Mouse (Mus musculus) liver, embryonic 16.5 days (tissue): ENCODE data around the gene Gart. TPM values are rescaled to one million over a fixed set of nuclear protein-coding genes. Genes with fewer than 3 reads are reported as not detected.

Experiments used
- ATAC-seq: fragments of 200-750 bp; cut with Nextera tagmentation; 2 replicates; pipeline ENCODE4 v1.8.0; 2017; ENCODE audit warnings: low read depth, mild to moderate bottlenecking, moderate number of reproducible peaks, moderate library complexity
- H3K27ac ChIP-seq: fragments of 300-500 bp; sonication (generic); 2 replicates; pipeline ENCODE4 v1.5.1; 2014; ENCODE audit warnings: mild to moderate bottlenecking, low read length
- H3K27me3 ChIP-seq: fragments of 300-500 bp; sonication (generic); 2 replicates; pipeline ENCODE4 v1.6.1; 2014; ENCODE audit warnings: low read depth, low read length, mixed read lengths; ENCODE audit not compliant: control insufficient read depth, insufficient read depth
- H3K36me3 ChIP-seq: fragments of 300-500 bp; sonication (generic); 2 replicates; pipeline ENCODE4 v1.6.1; 2014; ENCODE audit warnings: mild to moderate bottlenecking; ENCODE audit not compliant: control insufficient read depth, insufficient read depth
- H3K4me1 ChIP-seq: fragments of 300-500 bp; sonication (generic); 2 replicates; pipeline ENCODE4 v1.6.1; 2014; ENCODE audit warnings: low read depth, low read length, mixed read lengths; ENCODE audit not compliant: control insufficient read depth
- H3K4me2 ChIP-seq: fragments of 300-500 bp; sonication (generic); 2 replicates; pipeline ENCODE4 v1.6.1; 2014; ENCODE audit warnings: low read depth, low read length, mixed read lengths
- H3K4me3 ChIP-seq: fragments of 300-500 bp; sonication (generic); 2 replicates; pipeline ENCODE4 v1.5.1; 2014; ENCODE audit warnings: low read depth, mild to moderate bottlenecking, low read length
- H3K9ac ChIP-seq: fragments of 300-500 bp; sonication (generic); 2 replicates; pipeline ENCODE4 v1.6.1; 2014; ENCODE audit warnings: low read depth, low read length
- H3K9me3 ChIP-seq: fragments of 300-500 bp; sonication (generic); replicated peaks from 2 replicates; pipeline ENCODE4 v1.6.1; 2016; ENCODE audit warnings: low read length; ENCODE audit not compliant: control insufficient read depth
- WGBS: fragments of 180-500 bp; shearing (Covaris S2); extraction: QIAGEN DNeasy Blood & Tissue Kit; methylation state at CpG from one replicate; pipeline ENCODE4 v1.1.7; 2014; ENCODE audit not compliant: insufficient replicate concordance; 5-methylcytosine and 5-hydroxymethylcytosine counted together
- polyA plus RNA-seq: library from polyadenylated mRNA; unstranded; fragments of >200 nt; fragmentation: Nextera tagmentation; extraction: Ambion mirVana; gene quantifications from 2 replicates; pipeline ENCODE4 v1.2.1, GENCODE M21; 2015

Gart gene
- polyA plus RNA-seq, 1 experiment from 2014 or later = 52.9 TPM

- H3K9me3 ChIP-seq = no peaks in the 10 kb centered on the region
- no peak for ATAC-seq
- 70% methylated on average over 5 of the region's 5 CpGs for WGBS
- no peak overlapping the region for H3K9ac ChIP-seq
- H3K27me3 ChIP-seq = no peaks in the 10 kb centered on the region
- H3K4me1 ChIP-seq = peaks cover 2% of the 10 kb centered on the region
- H3K4me3 ChIP-seq = no peak overlapping the region
- H3K4me2 ChIP-seq = no peak overlapping the region
- H3K27ac ChIP-seq = no peak overlapping the region
- peaks cover 86% of the 10 kb centered on the region for H3K36me3 ChIP-seq
Measured at GRCm38 (mm10) chr16:91680656-91681055, 33.9 kb upstream of the Gart start.

GRCm38 (mm10) chr16:91678147-91678911 is 31.6 kb upstream of the Gart start:
- Histone ChIP-seq H3K36me3 (peaks cover 82% of the 10 kb centered on the region), H3K27me3 (no peaks in the 10 kb centered on the region), H3K4me2 (no peak overlapping the region), H3K9me3 (no peaks in the 10 kb centered on the region), H3K27ac (no peak overlapping the region; the same call in 1 of the 2 replicates), H3K4me3 (no peak overlapping the region), H3K9ac (no peak overlapping the region), H3K4me1 (no peaks in the 10 kb centered on the region)
- 73% methylated on average over 5 of the region's 5 CpGs for WGBS
- ATAC-seq = peak; percentile 94

DNA sequence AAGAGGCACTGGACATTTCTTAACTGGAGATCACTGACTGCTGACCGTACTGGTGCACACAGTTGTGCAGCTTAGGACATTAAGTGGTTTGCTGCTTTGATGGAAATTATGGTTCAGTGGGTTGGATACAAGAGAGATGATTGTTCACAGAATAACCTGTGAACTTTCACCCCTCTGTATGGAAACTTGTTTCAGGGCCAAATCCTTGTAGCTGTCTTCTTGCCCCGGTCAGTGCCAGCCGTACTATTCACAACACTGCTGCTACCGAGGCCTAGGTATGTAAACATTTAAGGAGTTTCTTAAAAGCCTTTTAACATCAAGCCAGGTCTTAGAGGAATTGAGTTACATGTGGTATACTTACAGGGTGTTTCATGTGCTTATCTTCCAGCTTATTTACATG is 27.7 kb upstream of the Gart start:
- Histone ChIP-seq H3K4me2 (no peak overlapping the region), H3K36me3 (peaks cover 83% of the 10 kb centered on the region), H3K9ac (no peak overlapping the region), H3K27ac (no peak overlapping the region), H3K4me1 (no peaks in the 10 kb centered on the region), H3K27me3 (no peaks in the 10 kb centered on the region), H3K9me3 (no peaks in the 10 kb centered on the region), H3K4me3 (no peak overlapping the region)
- WGBS = 87% methylated on average over 4 of the region's 4 CpGs
- no peak for ATAC-seq

- WGBS = 94% methylated on average over 3 of the region's 3 CpGs
- ATAC-seq = no peak
- Histone ChIP-seq H3K4me3 (no peak overlapping the region), H3K27ac (no peak overlapping the region), H3K9me3 (peaks cover 3% of the 10 kb centered on the region; the same call in 1 of the 2 replicates), H3K36me3 (peaks cover 87% of the 10 kb centered on the region), H3K27me3 (no peaks in the 10 kb centered on the region), H3K9ac (no peak overlapping the region), H3K4me1 (no peaks in the 10 kb centered on the region; the same call in 1 of the 2 replicates), H3K4me2 (no peak overlapping the region)
Measured at GRCm38 (mm10) chr16:91663795-91664194, 17.0 kb upstream of the Gart start.

DNA sequence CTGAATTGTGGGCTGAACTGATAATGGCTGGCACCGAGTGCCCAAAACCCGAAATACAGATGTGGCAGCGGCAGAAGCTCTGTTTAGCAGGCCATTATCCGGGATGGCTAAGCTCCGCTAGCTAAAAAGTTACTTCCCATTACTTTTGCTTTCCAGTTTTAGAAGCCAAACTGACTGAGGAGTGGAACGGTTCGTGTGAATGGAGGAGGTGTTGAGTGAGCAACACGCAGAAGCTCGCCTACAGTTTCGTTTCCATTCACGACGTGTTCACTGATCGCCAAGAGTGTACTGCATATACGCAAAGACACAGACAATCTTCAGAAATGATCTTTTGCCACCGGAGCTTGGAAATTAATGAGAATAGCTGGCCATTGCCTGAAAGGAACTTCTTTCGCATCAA is 15.6 kb upstream of the Gart start:
- WGBS = 91% methylated on average over 16 of the region's 16 CpGs
- Histone ChIP-seq H3K9me3 (peaks cover 3% of the 10 kb centered on the region; the same call in 1 of the 2 replicates), H3K4me1 (no peaks in the 10 kb centered on the region; the same call in 1 of the 2 replicates), H3K36me3 (peaks cover 96% of the 10 kb centered on the region), H3K4me2 (no peak overlapping the region), H3K27ac (no peak overlapping the region), H3K4me3 (no peak overlapping the region), H3K27me3 (no peaks in the 10 kb centered on the region), H3K9ac (no peak overlapping the region)
- no peak for ATAC-seq

GRCm38 (mm10) chr16:91661397-91661796 is 14.6 kb upstream of the Gart start:
- no peaks in the 10 kb centered on the region; the same call in 1 of the 2 replicates for H3K4me1 ChIP-seq
- H3K36me3 ChIP-seq = peaks cover 96% of the 10 kb centered on the region
- no peak overlapping the region for H3K4me3 ChIP-seq
- no peak overlapping the region for H3K9ac ChIP-seq
- WGBS = 77% methylated on average over 1 of the region's 1 CpGs
- H3K27me3 ChIP-seq = no peaks in the 10 kb centered on the region
- H3K4me2 ChIP-seq = no peak overlapping the region
- H3K9me3 ChIP-seq = peaks cover 3% of the 10 kb centered on the region; the same call in 1 of the 2 replicates
- no peak overlapping the region for H3K27ac ChIP-seq
- no peak for ATAC-seq

DNA sequence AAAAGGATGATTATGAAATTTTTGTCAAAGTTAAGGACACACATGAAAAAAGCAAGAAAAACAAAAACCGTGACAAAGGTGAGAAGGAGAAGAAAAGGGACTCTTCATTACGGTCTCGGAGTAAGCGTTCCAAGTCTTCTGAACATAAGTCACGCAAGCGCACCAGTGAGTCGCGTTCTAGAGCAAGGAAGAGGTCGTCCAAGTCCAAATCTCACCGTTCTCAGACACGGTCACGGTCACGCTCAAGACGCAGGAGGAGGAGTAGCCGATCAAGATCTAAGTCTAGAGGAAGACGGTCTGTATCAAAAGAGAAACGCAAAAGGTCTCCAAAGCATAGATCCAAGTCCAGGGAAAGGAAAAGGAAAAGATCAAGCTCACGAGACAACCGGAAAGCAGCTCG is 13.0 kb upstream of the Gart start:
- Histone ChIP-seq H3K4me1 (no peaks in the 10 kb centered on the region; the same call in 1 of the 2 replicates), H3K4me3 (no peak overlapping the region), H3K9me3 (peaks cover 3% of the 10 kb centered on the region; the same call in 1 of the 2 replicates), H3K27ac (no peak overlapping the region), H3K27me3 (no peaks in the 10 kb centered on the region), H3K9ac (no peak overlapping the region), H3K4me2 (no peak overlapping the region), H3K36me3 (peaks cover 96% of the 10 kb centered on the region)
- WGBS = 97% methylated on average over 20 of the region's 20 CpGs
- ATAC-seq = no peak

GRCm38 (mm10) chr16:91658471-91658870 is 11.7 kb upstream of the Gart start:
- Histone ChIP-seq H3K27me3 (no peaks in the 10 kb centered on the region), H3K27ac (no peak overlapping the region), H3K4me3 (no peak overlapping the region), H3K4me2 (no peak overlapping the region), H3K4me1 (no peaks in the 10 kb centered on the region; the same call in 1 of the 2 replicates), H3K36me3 (peaks cover 94% of the 10 kb centered on the region), H3K9me3 (peaks cover 3% of the 10 kb centered on the region; the same call in 1 of the 2 replicates), H3K9ac (no peak overlapping the region)
- no peak for ATAC-seq
- 90% methylated on average over 5 of the region's 5 CpGs for WGBS

DNA sequence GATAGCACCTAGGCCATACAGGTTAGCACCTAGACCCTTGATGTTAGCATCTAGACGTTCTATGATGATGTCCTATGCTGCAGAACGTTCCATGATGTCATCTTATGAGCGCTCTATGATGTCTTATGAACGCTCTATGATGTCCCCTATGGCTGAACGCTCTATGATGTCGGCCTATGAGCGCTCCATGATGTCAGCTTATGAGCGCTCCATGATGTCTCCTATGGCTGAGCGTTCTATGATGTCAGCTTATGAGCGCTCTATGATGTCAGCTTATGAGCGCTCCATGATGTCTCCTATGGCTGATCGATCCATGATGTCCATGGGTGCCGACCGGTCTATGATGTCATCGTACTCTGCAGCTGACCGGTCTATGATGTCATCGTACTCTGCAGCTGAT is 10.5 kb upstream of the Gart start:
- WGBS = 96% methylated on average over 17 of the region's 17 CpGs
- Histone ChIP-seq H3K4me3 (no peak overlapping the region), H3K4me1 (no peaks in the 10 kb centered on the region; the same call in 1 of the 2 replicates), H3K9ac (no peak overlapping the region), H3K4me2 (no peak overlapping the region), H3K27ac (no peak overlapping the region), H3K36me3 (peaks cover 89% of the 10 kb centered on the region), H3K9me3 (peaks cover 3% of the 10 kb centered on the region; the same call in 1 of the 2 replicates), H3K27me3 (no peaks in the 10 kb centered on the region)
- 0 out of 2 replicates have a peak, but pooled peaks have one; percentile 5 for ATAC-seq
